Mouse (Mus musculus): ENCODE data around the gene Smg5. TPM values are rescaled to one million over a fixed set of nuclear protein-coding genes. Genes with fewer than 3 reads are reported as not detected.
A peak's percentile ranks its signal among the peaks of the same experiment; 100 is the strongest.

Smg5 gene
- total and polyA plus RNA-seq, 2 experiments from 2014 or later, result 33.8 to 96.5 TPM

DNA sequence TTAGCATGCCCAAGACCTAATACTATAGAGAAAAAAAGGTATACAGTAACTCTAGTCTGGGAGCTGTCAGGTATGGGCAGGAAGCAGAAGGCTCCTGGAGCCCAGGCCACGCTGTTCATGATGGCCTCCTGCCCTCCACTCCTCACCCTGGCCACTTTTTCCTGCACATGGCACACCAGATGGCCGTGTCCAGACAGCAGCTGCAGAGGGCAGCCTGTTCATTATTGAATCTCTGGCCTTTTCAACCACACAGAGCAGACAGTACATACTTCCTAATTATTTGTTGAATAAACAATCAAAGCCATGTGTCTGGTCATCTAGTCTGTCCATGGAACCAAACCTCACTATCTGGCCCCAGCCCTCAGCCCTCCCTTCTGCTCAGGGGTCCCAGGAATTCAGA, 62.6 kb downstream of the Smg5 start:
- WGBS, result 79% methylated on average over 2 of the region's 2 CpGs

DNA sequence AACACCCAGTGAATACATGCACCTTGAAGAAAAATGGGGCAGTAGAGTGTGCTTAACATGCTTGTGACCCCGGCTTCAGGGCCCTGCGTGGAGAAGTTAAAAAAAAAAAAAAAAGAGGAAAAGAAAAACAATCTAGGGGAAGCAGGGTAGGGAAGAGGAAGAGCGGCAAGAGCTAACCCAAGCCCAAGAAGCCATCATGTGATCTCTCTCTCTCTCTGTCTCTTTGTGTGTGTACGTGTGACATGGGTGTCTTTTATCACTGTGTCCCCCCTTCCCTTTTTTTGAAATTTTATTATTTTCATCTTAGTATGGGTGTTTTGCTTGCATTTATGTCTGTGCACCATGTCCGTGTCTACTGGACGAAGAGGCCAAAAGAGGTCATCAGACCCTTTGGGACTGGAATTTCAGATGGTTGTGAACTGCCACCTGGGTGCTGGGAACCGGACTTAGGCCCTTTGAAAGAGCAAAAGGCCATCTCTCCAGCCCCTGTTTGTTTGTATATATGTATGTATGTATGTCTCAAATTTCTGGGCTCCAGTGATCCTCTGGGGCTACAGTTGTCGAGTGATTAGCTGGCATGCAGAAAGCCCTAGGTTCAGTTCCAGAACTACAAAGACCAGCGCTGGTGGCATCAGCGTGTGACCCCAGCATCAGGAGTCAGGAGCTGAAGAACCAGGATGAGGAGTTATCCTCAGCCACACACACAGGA, 67.6 kb downstream of the Smg5 start:
- no peak for DNase-seq
- Histone ChIP-seq H3K36me3 (ENCODE audit: insufficient read depth) (no peaks in the 10 kb centered on the region), H3K4me3 (ENCODE audit: low read depth, low read length) (no peak overlapping the region), H3K4me1 (ENCODE audit: insufficient read depth) (no peaks in the 10 kb centered on the region), H3K27me3 (ENCODE audit: insufficient read depth, low read length) (no peaks in the 10 kb centered on the region), H3K4me2 (ENCODE audit: low read depth) (no peak overlapping the region), H3K9ac (no peak overlapping the region), H3K9me3 (ENCODE audit: low read length) (no peaks in the 10 kb centered on the region), H3K27ac (ENCODE audit: low read depth, low read length) (no peak overlapping the region)
- ATAC-seq, result no peak
- 95% methylated on average over 10 of the region's 10 CpGs for WGBS
- TF ChIP-seq CTCF (IDR thresholded peaks at IDR 0.05; ENCODE audit: low read depth), result no peak

More for the DNA sequence above, 62.6 kb downstream of the Smg5 start:
- H3K4me3 ChIP-seq (ENCODE audit: low read depth, low read length), result no peak overlapping the region
- no peaks in the 10 kb centered on the region for H3K36me3 ChIP-seq (ENCODE audit: insufficient read depth)
- H3K4me2 ChIP-seq (ENCODE audit: low read depth), result no peak overlapping the region
- no peak for TF ChIP-seq CTCF (IDR thresholded peaks at IDR 0.05; ENCODE audit: low read depth)
- DNase-seq (no peak), ATAC-seq (no peak)
- no peaks in the 10 kb centered on the region for H3K9me3 ChIP-seq (ENCODE audit: low read length)
- H3K9ac ChIP-seq, result no peak overlapping the region
- no peaks in the 10 kb centered on the region for H3K4me1 ChIP-seq (ENCODE audit: insufficient read depth)
- no peak overlapping the region for H3K27ac ChIP-seq (ENCODE audit: low read depth, low read length)
- H3K27me3 ChIP-seq (ENCODE audit: insufficient read depth, low read length), result no peaks in the 10 kb centered on the region

DNA sequence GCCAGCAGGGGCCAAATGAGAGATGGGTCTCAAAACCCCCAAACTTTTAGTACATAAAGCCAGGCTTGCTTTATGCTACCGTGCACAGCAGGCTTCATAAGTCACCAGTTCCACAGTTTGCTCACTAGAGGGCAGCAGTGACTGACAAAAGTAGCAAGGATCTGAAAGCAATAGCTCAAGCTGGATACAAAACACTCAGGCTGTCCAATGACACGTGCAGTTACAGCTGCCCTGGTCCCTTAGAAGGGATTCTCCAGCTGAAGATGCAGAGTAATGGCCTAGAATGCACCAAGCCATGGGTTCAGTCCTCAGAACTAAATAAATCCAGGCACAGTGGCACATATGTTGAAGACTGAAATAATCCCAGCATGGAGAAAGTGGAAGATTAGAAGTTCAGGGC, 71.0 kb downstream of the Smg5 start:
- peak; percentile 38 for ATAC-seq
- Histone ChIP-seq H3K4me3 (ENCODE audit: low read depth, low read length) (no peak overlapping the region), H3K9me3 (ENCODE audit: low read length) (no peaks in the 10 kb centered on the region), H3K27ac (ENCODE audit: low read depth, low read length) (no peak overlapping the region), H3K9ac (no peak overlapping the region), H3K4me1 (ENCODE audit: insufficient read depth) (peaks cover 7% of the 10 kb centered on the region; the same call in 1 of the 2 replicates), H3K27me3 (ENCODE audit: insufficient read depth, low read length) (no peaks in the 10 kb centered on the region), H3K36me3 (ENCODE audit: insufficient read depth) (peaks cover 11% of the 10 kb centered on the region), H3K4me2 (ENCODE audit: low read depth) (no peak overlapping the region)
- 0% methylated on average over 2 of the region's 2 CpGs for WGBS
- DNase-seq, result peak; percentile 91
- TF ChIP-seq CTCF (IDR thresholded peaks at IDR 0.05; ENCODE audit: low read depth), result peak; percentile 97

DNA sequence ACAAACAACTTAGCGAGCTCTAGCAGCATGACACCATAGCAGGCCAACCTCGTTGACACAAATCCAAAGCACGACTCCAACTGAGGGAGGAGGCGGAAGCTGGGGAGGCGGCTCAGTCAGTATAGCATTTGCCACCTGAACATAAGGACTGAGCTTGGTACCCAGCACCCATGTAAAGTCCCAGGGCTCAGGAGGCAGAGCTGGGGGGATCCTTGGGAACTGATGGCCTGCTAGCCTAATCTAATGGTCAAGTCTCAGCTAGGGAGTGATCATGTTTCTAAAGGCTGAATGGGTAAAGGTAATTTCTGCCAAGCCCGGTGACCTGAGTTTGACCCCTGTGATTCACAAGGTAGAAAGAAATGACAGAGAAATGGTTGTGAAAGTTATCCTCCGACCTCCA, 71.5 kb downstream of the Smg5 start:
- ATAC-seq (no peak), DNase-seq (no peak)
- H3K27me3 ChIP-seq (ENCODE audit: insufficient read depth, low read length), result no peaks in the 10 kb centered on the region
- H3K4me2 ChIP-seq (ENCODE audit: low read depth), result no peak overlapping the region
- H3K9ac ChIP-seq, result no peak overlapping the region
- peaks cover 7% of the 10 kb centered on the region; the same call in 1 of the 2 replicates for H3K4me1 ChIP-seq (ENCODE audit: insufficient read depth)
- H3K27ac ChIP-seq (ENCODE audit: low read depth, low read length), result no peak overlapping the region
- no peaks in the 10 kb centered on the region for H3K9me3 ChIP-seq (ENCODE audit: low read length)
- TF ChIP-seq CTCF (IDR thresholded peaks at IDR 0.05; ENCODE audit: low read depth), result no peak
- H3K4me3 ChIP-seq (ENCODE audit: low read depth, low read length), result no peak overlapping the region
- H3K36me3 ChIP-seq (ENCODE audit: insufficient read depth), result peaks cover 16% of the 10 kb centered on the region
- 57% methylated on average over 7 of the region's 7 CpGs for WGBS

DNA sequence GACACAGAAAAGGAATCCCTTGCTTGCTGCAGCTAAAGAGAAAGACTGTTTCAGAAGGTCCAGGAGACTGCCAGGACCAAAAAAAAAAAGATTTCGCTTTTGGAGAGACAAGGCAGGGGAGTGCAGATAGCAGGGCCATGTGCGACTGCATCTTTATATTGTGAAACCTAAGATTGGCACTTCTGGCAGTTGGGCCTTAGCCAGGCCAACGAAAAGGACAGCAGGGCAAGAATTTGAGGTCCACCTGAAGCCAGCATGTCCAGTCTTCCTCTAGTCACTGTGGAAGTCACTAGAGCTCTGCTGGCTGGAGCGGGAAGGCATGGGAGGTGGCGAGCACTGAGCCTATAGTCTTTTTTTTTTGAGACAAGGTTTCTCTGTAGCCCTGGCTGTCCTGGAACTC, 72.9 kb downstream of the Smg5 start:
- Histone ChIP-seq H3K9me3 (ENCODE audit: low read length) (no peaks in the 10 kb centered on the region), H3K36me3 (ENCODE audit: insufficient read depth) (peaks cover 27% of the 10 kb centered on the region), H3K4me2 (ENCODE audit: low read depth) (peak overlapping the region; percentile 63; the same call in 1 of the 2 replicates), H3K27ac (ENCODE audit: low read depth, low read length) (no peak overlapping the region), H3K9ac (no peak overlapping the region), H3K4me3 (ENCODE audit: low read depth, low read length) (no peak overlapping the region), H3K4me1 (ENCODE audit: insufficient read depth) (peaks cover 7% of the 10 kb centered on the region; the same call in 1 of the 2 replicates), H3K27me3 (ENCODE audit: insufficient read depth, low read length) (no peaks in the 10 kb centered on the region)
- 62% methylated on average over 5 of the region's 5 CpGs for WGBS
- TF ChIP-seq CTCF (IDR thresholded peaks at IDR 0.05; ENCODE audit: low read depth), result no peak
- no peak for ATAC-seq
- DNase-seq, result no peak

DNA sequence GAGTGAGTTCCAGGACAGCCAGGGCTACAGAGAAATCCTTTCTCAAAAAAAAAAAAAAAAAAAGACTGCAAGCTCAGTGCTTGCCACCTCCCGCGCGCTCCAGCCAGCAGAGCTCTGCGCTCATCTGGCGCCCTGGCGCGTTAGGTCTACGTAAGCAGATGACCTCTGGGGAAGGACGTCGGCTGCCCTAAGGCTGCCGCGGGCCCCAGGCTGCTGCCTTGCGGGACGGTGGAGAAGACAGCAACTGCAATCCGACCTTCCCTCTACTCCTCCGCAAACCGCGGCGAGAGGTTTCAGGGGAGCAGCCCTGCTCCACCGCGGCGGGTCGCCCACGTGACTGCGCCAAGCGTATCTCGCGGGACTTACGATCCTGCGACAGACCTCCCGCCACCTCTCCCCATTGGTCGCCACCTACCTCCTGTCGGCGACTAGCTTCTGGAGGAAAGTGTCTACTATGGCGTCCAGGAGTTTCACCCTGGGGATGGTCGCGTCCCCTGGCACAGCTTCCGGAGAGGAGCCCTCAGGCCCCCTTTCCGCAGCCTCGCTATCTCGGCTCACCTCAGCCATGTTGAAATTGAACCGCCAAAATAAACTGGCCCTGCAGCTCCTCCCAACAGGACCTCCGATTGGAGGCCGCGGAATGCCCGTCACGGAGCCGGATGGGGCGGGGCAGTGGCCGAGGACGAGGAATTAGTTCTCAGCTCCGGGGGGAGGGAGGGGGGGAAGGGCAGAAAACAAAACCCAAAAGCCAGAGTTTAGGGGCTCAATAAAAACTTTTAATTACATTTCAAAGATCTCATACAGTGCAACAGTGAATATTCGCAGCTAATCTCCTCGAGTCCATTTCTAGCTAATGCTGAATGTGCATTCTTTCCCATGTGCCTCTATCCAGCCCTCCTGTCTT, 73.9 kb downstream of the Smg5 start, which contains the start of gene Pmf1:
Pmf1 (minus strand) TSS at position 591 of the 904 bp plus-strand sequence.
- 0 out of 2 replicates have a peak, but pooled peaks have one; percentile 9 for TF ChIP-seq CTCF (IDR thresholded peaks at IDR 0.05; ENCODE audit: low read depth)

More for the DNA sequence above, 73.9 kb downstream of the Smg5 start, which contains the start of gene Pmf1:
- peaks cover 36% of the 10 kb centered on the region for H3K36me3 ChIP-seq (ENCODE audit: insufficient read depth)
- H3K4me2 ChIP-seq (ENCODE audit: low read depth), result peak within 1 kb of the TSS; percentile 63
- peak; percentile 93 for DNase-seq
- ATAC-seq, result peak; percentile 97
- H3K27me3 ChIP-seq (ENCODE audit: insufficient read depth, low read length), result no peaks in the 10 kb centered on the region
- no peaks in the 10 kb centered on the region for H3K9me3 ChIP-seq (ENCODE audit: low read length)
- peak within 1 kb of the TSS; percentile 73 for H3K9ac ChIP-seq
- under 1% methylated on average over 52 of the region's 54 CpGs for WGBS
- peak within 1 kb of the TSS; percentile 70 for H3K4me3 ChIP-seq (ENCODE audit: low read depth, low read length)
- peaks cover 7% of the 10 kb centered on the region; the same call in 1 of the 2 replicates for H3K4me1 ChIP-seq (ENCODE audit: insufficient read depth)
- H3K27ac ChIP-seq (ENCODE audit: low read depth, low read length), result peak within 1 kb of the TSS; percentile 90

Data from forebrain, postnatal 0 days (tissue).